Mouse (Mus musculus): ENCODE data around the gene Mknk2. TPM values are rescaled to one million over a fixed set of nuclear protein-coding genes. Genes with fewer than 3 reads are reported as not detected.

The Mknk2 gene
- total and polyA plus RNA-seq, 2 experiments from 2014 or later, result 43.6 to 69.8 TPM

- no peak for TF ChIP-seq CTCF (IDR thresholded peaks at IDR 0.05; ENCODE audit: low read depth)
- Histone ChIP-seq H3K4me1 (ENCODE audit: insufficient read depth) (peaks cover 14% of the 10 kb centered on the region), H3K9me3 (ENCODE audit: low read length) (no peaks in the 10 kb centered on the region), H3K27ac (ENCODE audit: low read depth, low read length) (no peak overlapping the region), H3K9ac (no peak overlapping the region), H3K36me3 (ENCODE audit: insufficient read depth) (peaks cover 65% of the 10 kb centered on the region), H3K27me3 (ENCODE audit: insufficient read depth, low read length) (no peaks in the 10 kb centered on the region), H3K4me3 (ENCODE audit: low read depth, low read length) (no peak overlapping the region), H3K4me2 (ENCODE audit: low read depth) (no peak overlapping the region)
- ATAC-seq (no peak), DNase-seq (no peak)
- 91% methylated on average over 7 of the region's 7 CpGs for WGBS
These were observed 8.0 kb downstream of the Mknk2 start for GRCm38 (mm10) chr10:80669737-80670485.

GRCm38 (mm10) chr10:80669018-80669417 lies 8.9 kb downstream of the Mknk2 start:
- no peak for TF ChIP-seq CTCF (IDR thresholded peaks at IDR 0.05; ENCODE audit: low read depth)
- no peak for ATAC-seq
- Histone ChIP-seq H3K27ac (ENCODE audit: low read depth, low read length) (no peak overlapping the region), H3K4me3 (ENCODE audit: low read depth, low read length) (no peak overlapping the region), H3K36me3 (ENCODE audit: insufficient read depth) (peaks cover 65% of the 10 kb centered on the region), H3K4me1 (ENCODE audit: insufficient read depth) (peaks cover 5% of the 10 kb centered on the region), H3K9me3 (ENCODE audit: low read length) (no peaks in the 10 kb centered on the region), H3K27me3 (ENCODE audit: insufficient read depth, low read length) (no peaks in the 10 kb centered on the region), H3K9ac (no peak overlapping the region), H3K4me2 (ENCODE audit: low read depth) (no peak overlapping the region)
- no peak for DNase-seq
- 89% methylated on average over 12 of the region's 12 CpGs for WGBS

GRCm38 (mm10) chr10:80668614-80669013 lies 9.3 kb downstream of the Mknk2 start:
- no peaks in the 10 kb centered on the region for H3K9me3 ChIP-seq (ENCODE audit: low read length)
- no peak overlapping the region for H3K4me2 ChIP-seq (ENCODE audit: low read depth)
- peaks cover under 1% of the 10 kb centered on the region; the same call in 1 of the 2 replicates for H3K4me1 ChIP-seq (ENCODE audit: insufficient read depth)
- H3K36me3 ChIP-seq (ENCODE audit: insufficient read depth), result peaks cover 65% of the 10 kb centered on the region
- H3K27ac ChIP-seq (ENCODE audit: low read depth, low read length), result no peak overlapping the region
- ATAC-seq, result no peak
- no peaks in the 10 kb centered on the region for H3K27me3 ChIP-seq (ENCODE audit: insufficient read depth, low read length)
- H3K4me3 ChIP-seq (ENCODE audit: low read depth, low read length), result no peak overlapping the region
- no peak for DNase-seq
- H3K9ac ChIP-seq, result no peak overlapping the region
- 82% methylated on average over 11 of the region's 11 CpGs for WGBS
- no peak for TF ChIP-seq CTCF (IDR thresholded peaks at IDR 0.05; ENCODE audit: low read depth)

- Histone ChIP-seq H3K9ac (no peak overlapping the region), H3K9me3 (ENCODE audit: low read length) (no peaks in the 10 kb centered on the region), H3K27ac (ENCODE audit: low read depth, low read length) (no peak overlapping the region), H3K4me2 (ENCODE audit: low read depth) (no peak overlapping the region), H3K36me3 (ENCODE audit: insufficient read depth) (peaks cover 65% of the 10 kb centered on the region), H3K4me1 (ENCODE audit: insufficient read depth) (no peaks in the 10 kb centered on the region), H3K27me3 (ENCODE audit: insufficient read depth, low read length) (no peaks in the 10 kb centered on the region), H3K4me3 (ENCODE audit: low read depth, low read length) (no peak overlapping the region)
- DNase-seq (no peak), ATAC-seq (no peak)
- no peak for TF ChIP-seq CTCF (IDR thresholded peaks at IDR 0.05; ENCODE audit: low read depth)
- WGBS, result 82% methylated on average over 19 of the region's 19 CpGs
These were observed 11.0 kb downstream of the Mknk2 start for GRCm38 (mm10) chr10:80666837-80667412.

- H3K36me3 ChIP-seq (ENCODE audit: insufficient read depth), result peaks cover 59% of the 10 kb centered on the region
- no peak overlapping the region for H3K27ac ChIP-seq (ENCODE audit: low read depth, low read length)
These were observed 11.8 kb downstream of the Mknk2 start for GRCm38 (mm10) chr10:80665981-80666733.

GRCm38 (mm10) chr10:80665459-80665858 lies 12.5 kb downstream of the Mknk2 start:
- Histone ChIP-seq H3K9me3 (ENCODE audit: low read length) (no peaks in the 10 kb centered on the region), H3K27me3 (ENCODE audit: insufficient read depth, low read length) (no peaks in the 10 kb centered on the region), H3K27ac (ENCODE audit: low read depth, low read length) (no peak overlapping the region), H3K4me2 (ENCODE audit: low read depth) (no peak overlapping the region), H3K4me1 (ENCODE audit: insufficient read depth) (no peaks in the 10 kb centered on the region), H3K36me3 (ENCODE audit: insufficient read depth) (peaks cover 53% of the 10 kb centered on the region), H3K9ac (no peak overlapping the region), H3K4me3 (ENCODE audit: low read depth, low read length) (no peak overlapping the region)
- no peak for ATAC-seq
- 68% methylated on average over 4 of the region's 4 CpGs for WGBS
- no peak for TF ChIP-seq CTCF (IDR thresholded peaks at IDR 0.05; ENCODE audit: low read depth)
- DNase-seq, result no peak

More at GRCm38 (mm10) chr10:80665981-80666733, 11.8 kb downstream of the Mknk2 start:
- no peak overlapping the region for H3K9ac ChIP-seq
- H3K4me2 ChIP-seq (ENCODE audit: low read depth), result no peak overlapping the region
- 0 out of 2 replicates have a peak, but pooled peaks have one; percentile 9 for TF ChIP-seq CTCF (IDR thresholded peaks at IDR 0.05; ENCODE audit: low read depth)
- H3K4me3 ChIP-seq (ENCODE audit: low read depth, low read length), result no peak overlapping the region
- 80% methylated on average over 10 of the region's 10 CpGs for WGBS
- no peaks in the 10 kb centered on the region for H3K27me3 ChIP-seq (ENCODE audit: insufficient read depth, low read length)
- DNase-seq (no peak), ATAC-seq (no peak)
- H3K4me1 ChIP-seq (ENCODE audit: insufficient read depth), result no peaks in the 10 kb centered on the region
- H3K9me3 ChIP-seq (ENCODE audit: low read length), result no peaks in the 10 kb centered on the region

- ATAC-seq, result no peak
- no peak for TF ChIP-seq CTCF (IDR thresholded peaks at IDR 0.05; ENCODE audit: low read depth)
- no peaks in the 10 kb centered on the region for H3K4me1 ChIP-seq (ENCODE audit: insufficient read depth)
- WGBS, result 21% methylated on average over 10 of the region's 10 CpGs
- peaks cover 49% of the 10 kb centered on the region for H3K36me3 ChIP-seq (ENCODE audit: insufficient read depth)
- no peaks in the 10 kb centered on the region for H3K27me3 ChIP-seq (ENCODE audit: insufficient read depth, low read length)
- no peak overlapping the region for H3K4me3 ChIP-seq (ENCODE audit: low read depth, low read length)
- H3K9me3 ChIP-seq (ENCODE audit: low read length), result no peaks in the 10 kb centered on the region
- DNase-seq, result no peak
- no peak overlapping the region for H3K4me2 ChIP-seq (ENCODE audit: low read depth)
- H3K9ac ChIP-seq, result no peak overlapping the region
- no peak overlapping the region for H3K27ac ChIP-seq (ENCODE audit: low read depth, low read length)
These were observed 12.9 kb downstream of the Mknk2 start for GRCm38 (mm10) chr10:80665016-80665380.
